Mouse (Mus musculus): Measurements from ENCODE around the gene Hnrnph3. TPM values are rescaled to one million over a fixed set of nuclear protein-coding genes. Genes with fewer than 3 reads are reported as not detected.

Hnrnph3 gene
- polyA plus RNA-seq, 1 experiment from 2014 or later = 75.5 TPM

Other genes with a start within 250 kb of the Hnrnph3 start
- 83.2 and 90.9 TPM in 2 replicates for gene Ccar1, start 231.9 kb downstream of the Hnrnph3 start, polyA plus RNA-seq (2015; fragmentation: Nextera tagmentation; extraction: Ambion mirVana)
- gene Tet1, start 115.2 kb downstream of the Hnrnph3 start, polyA plus RNA-seq (2015; fragmentation: Nextera tagmentation; extraction: Ambion mirVana) = 22.7 and 26.9 TPM in 2 replicates
- gene Slc25a16, start 103.6 kb downstream of the Hnrnph3 start, polyA plus RNA-seq (2015; fragmentation: Nextera tagmentation; extraction: Ambion mirVana) = 13.8 and 14.0 TPM in 2 replicates
- gene Dna2, start 77.2 kb downstream of the Hnrnph3 start, polyA plus RNA-seq (2015; fragmentation: Nextera tagmentation; extraction: Ambion mirVana) = 12.0 and 14.4 TPM in 2 replicates
- gene Rufy2, start 44.0 kb downstream of the Hnrnph3 start, polyA plus RNA-seq (2015; fragmentation: Nextera tagmentation; extraction: Ambion mirVana) = 16.5 and 16.9 TPM in 2 replicates
- 0.77 and 0.89 TPM in 2 replicates for gene Pbld2, start 98 bp upstream of the Hnrnph3 start, polyA plus RNA-seq (2015; fragmentation: Nextera tagmentation; extraction: Ambion mirVana)
- 0.51 and 0.72 TPM in 2 replicates for gene Pbld1, start 35.9 kb upstream of the Hnrnph3 start, polyA plus RNA-seq (2015; fragmentation: Nextera tagmentation; extraction: Ambion mirVana)
- not detected in 2 replicates for gene Atoh7, start 75.4 kb upstream of the Hnrnph3 start, polyA plus RNA-seq (2015; fragmentation: Nextera tagmentation; extraction: Ambion mirVana)
- 12.3 and 14.4 TPM in 2 replicates for gene Mypn, start 179.7 kb upstream of the Hnrnph3 start, polyA plus RNA-seq (2015; fragmentation: Nextera tagmentation; extraction: Ambion mirVana)
- gene Herc4, start 219.6 kb upstream of the Hnrnph3 start, polyA plus RNA-seq (2015; fragmentation: Nextera tagmentation; extraction: Ambion mirVana) = 37.4 and 38.5 TPM in 2 replicates

Data from heart, embryonic 16.5 days (tissue).